Mouse (Mus musculus) CH12F3 (cell line): ENCODE measurements around the gene Btnl9.

ENCODE experiments used
- in situ Hi-C: fragments of 300-500 bp; cut with MboI; formaldehyde crosslinking; loops from 2 replicates; pipeline ENCODE4 v1.14.3; 2020; ENCODE audit warnings: low sequenced_read_pairs

Btnl9 gene

DNA sequence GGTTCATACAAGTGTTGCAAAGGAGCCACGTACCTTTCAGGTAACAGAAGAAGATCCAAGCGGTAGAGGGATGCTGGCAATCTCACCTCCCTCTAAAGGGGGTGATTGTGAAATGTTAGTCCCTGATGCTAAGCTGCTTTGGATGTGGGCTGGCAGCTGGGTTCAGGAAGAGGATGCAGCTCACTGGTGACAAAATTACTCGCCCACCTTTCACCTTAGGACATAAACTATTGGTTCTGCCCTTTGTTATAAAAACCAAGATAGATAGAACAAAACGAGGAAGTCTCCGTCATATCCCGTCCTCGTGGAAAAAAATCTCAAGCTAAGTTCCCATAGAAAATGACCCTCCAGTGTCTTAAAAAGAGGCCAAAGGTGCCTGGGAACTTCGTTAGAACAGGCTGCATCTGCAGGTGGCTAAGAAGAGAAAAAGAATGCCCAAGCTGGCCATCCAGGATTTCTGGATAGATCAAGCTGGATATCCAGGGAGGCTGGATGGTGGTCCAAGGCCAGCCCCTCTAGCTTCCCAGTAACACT, at the start of gene Btnl9:
Btnl9 (minus strand) TSS at position 205 of the 534 bp plus-strand sequence.
- in situ Hi-C loops, result no loop called here

DNA sequence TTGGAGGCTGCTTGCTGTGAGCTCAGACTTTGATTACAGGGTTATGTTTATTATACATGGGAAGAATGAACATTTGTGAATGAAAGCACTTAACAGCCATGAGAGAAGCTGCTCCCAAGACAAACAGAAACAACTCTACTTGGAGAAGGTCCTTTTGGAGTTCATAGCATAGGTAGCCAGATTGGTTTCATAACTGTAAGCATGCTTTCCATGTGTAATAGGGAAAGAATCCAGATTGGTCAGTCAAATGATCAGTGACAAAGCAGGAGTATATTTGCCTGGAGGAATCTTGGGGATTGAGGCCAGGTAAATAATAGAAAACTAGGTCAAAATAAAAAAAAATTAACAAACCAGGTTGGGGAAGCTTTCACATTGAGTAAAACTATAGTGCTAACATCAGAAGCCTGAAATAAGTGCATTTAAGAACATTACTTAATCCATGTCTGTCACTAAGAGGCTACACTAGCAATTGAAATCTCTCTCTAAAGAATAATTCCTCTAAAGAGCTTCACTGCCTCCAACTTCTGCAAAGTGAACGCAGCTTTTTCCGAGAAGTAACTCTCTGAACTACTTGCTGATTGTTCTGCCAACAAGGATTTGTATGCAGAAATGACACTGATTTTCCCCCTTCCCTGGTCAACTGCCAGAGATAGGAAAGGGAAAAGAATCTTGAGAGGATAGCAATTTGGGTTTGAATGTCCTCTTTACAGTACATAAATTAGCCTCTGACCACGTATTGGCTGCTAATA, 48.7 kb upstream of the Btnl9 start:
- in situ Hi-C loops, result no loop called here

DNA sequence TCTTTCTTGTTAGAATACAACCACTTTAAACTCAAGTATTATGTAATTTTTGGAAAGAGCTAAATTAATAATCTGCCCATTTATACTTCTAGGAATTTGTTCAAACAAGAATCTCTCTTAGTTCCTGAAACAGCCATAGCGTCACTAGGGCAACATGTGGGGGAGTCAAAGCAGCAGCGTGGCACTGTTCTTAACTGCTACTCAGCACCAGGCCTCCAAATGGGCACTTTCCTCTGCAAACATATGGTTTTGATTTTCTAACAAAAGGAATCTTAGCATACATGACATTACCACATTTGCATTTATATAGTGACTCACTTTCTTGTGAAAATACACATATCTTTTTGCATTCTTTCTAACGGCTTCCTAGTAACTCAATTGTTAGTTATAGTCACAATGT, 45.8 kb upstream of the Btnl9 start:
- in situ Hi-C loops, result no loop called here

DNA sequence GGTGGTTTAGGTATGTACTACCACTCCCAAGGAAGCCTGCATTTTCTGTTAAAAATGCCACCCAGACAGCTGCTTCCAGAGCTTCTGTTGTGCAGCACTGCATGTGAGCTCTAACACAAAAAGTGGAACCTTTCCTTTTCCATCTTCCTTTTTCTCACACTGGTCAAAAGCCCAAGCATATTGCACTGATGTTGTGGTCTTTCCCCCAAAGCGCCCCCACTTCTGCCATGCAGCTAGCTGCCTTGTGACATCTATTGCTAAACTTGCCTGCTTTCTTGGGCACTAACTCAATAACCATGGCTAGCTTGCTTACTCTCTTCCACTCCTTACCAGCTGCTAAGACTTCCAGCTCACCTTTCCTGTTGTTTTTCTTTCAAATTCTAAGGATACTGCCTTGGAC, 37.5 kb upstream of the Btnl9 start:
- in situ Hi-C loops, result no loop called here

DNA sequence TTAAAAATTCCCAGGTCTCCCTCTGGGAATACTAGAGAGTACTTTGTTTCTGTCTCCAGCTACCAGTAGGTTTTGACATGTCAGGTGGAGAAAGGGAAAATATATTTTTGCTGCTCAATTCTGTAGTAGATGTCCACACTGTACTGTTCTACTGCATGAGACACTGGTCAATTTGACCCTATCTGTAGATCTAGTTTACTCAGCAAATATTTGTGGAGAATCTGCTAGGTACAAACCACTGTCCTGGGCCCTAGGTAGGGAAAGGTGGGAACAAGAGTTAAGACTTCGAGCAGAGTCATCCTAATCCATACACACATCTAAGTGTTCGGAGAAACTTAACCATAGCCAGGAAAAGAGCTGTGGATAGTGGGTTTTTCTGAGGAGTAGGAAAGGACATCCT, 32.3 kb upstream of the Btnl9 start:
- in situ Hi-C loops, result no loop called here

DNA sequence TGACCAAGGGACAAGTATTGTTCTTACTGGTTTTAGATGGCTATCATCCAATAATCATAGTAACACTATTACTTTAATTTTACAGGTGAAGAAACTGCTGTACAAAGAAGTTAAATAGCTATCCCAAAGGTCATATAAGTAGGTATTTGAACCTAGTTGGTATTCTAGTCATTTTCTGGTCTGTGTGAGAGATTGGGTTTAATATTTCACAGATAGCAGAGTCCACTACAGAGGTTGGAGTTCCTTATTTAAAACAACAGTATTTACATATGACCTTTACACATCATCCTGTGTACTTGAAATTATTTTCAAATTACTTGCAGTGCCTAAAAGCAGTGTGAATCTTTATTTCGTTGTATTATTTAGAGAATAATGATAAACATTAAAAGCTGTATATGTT, 26.5 kb upstream of the Btnl9 start:
- in situ Hi-C loops, result no loop called here

DNA sequence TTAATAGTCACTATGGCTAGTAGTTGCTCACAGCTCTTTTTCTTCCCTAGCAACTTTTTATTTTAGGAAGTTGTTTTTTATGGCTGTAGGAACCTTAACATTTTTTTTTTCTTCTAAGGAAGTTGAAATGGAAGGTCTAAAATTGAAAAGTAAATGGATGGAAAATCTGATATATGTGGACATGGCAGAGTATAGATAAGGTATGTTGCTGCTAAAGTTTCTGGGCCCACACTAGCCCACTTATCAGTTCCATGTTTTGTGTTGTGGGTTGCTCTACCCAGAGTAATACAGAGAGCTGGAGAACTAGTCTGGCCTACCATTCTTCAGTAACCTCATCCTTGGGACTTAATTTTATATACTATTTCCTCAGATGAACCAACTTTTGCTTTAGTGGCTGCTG, 25.6 kb upstream of the Btnl9 start:
- in situ Hi-C loops, result no loop called here

DNA sequence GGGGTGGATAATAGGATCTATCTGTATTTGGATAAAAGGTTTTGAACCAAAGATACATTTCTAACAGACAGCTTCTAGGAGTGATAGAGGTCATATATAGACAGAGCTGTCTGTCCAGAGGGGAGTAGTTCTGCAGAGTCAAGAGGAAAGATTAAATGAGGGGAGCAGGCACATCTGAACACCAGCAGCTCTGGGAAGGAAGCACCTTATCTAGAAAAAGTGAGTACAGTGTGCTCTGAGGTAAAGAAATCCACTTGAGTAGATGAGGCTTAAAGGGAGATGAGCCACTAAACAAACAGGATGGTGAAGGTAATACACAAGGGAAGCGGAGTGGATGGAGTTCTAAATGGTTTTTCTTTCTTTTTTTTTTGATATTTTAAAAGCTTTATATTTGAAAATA, 20.5 kb upstream of the Btnl9 start:
- in situ Hi-C loops, result no loop called here

DNA sequence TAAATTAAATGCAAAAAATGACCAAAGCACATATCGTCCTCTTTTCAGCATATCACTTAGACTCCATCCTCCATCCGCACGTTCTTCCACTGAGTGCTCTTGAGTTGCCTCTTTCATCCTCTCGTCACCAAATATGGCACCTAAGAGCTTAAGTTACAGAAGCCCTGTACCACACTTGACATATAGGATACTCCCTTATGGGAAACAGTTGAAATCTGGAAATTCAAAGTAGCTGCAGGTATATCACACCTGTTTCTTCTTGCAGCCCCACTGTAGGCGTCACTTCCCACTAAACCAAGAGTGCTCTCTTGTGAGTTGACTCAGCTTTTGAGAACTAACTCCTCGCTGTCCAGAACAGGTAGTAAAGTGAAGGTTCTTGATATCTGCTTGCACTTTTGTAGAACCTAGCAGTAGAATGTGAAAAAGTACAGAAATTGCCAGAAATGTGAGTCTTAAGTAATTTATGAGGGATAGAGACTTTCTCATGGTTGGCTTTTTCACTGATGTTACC, 18.2 kb upstream of the Btnl9 start:
- in situ Hi-C loops, result no loop called here

DNA sequence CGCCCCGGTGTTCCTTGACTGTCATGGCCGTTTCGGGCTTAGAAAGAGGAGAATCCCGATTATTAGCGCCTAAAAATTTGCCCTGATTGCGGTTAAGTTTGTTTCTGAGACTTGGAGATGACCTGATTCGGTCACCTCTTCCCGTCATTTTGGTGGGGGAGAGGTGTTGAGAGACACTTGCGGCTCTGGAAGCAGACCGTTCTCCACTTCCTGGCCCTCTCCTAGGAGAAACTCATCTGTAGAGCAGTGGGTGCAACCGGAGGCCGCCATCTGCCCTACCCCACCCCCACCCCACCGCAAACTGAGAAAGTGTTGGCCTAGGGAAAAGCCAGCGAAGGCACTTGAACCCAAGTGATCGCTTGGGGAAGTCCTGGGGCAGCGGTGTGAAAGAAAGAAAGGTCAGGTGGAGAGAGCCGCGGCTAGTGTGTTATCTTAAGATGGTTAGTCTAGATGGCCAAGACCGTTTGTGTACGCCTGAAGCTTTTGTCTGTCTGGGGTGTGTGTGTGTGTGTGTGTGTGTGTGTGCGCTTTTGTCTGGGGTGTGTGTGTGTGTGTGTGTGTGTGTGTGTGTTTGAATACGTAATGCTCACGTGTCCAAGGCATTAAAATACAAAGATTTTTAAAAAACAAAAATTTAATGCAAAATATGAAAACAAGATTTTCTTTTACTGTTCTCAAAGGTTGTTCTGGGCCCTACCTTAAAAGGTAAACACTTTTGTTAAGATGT, 17.0 kb upstream of the Btnl9 start:
- in situ Hi-C loops, result no loop called here

DNA sequence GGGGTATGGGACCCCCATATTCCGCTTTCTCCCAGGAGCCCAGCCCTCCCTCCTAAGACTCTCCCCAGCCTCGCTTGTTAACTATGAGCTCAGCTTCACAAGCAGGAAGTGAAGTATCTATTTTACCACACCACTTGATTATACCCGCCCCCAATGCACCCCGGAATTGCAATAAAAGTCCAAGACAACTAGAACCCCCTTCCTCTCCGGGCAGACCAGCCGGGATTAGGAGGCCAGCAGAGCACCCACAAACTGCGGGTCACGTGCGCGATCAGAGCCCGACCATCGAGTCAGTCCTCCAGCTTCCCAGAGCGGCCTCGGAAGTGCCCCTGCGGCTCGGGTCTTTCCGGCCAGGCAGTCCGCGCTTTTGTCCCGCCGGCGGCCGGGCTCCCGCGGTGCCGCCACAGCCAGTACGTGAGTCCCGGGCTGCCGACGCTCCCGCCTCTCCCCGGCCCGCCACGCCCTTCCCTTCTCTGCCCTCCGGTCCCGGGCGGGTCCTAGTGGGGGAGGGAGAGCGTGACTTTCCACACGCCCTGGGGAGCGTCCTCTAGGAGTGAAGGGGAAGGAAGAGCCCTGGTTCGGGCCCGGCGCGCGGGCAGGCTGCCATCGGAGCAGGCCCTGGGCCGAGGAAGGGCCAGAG, 16.3 kb upstream of the Btnl9 start, which contains the start of gene Zfp62:
Zfp62 (plus strand) TSS at position 164 of the 640 bp plus-strand sequence.
- in situ Hi-C loops, result no loop called here

DNA sequence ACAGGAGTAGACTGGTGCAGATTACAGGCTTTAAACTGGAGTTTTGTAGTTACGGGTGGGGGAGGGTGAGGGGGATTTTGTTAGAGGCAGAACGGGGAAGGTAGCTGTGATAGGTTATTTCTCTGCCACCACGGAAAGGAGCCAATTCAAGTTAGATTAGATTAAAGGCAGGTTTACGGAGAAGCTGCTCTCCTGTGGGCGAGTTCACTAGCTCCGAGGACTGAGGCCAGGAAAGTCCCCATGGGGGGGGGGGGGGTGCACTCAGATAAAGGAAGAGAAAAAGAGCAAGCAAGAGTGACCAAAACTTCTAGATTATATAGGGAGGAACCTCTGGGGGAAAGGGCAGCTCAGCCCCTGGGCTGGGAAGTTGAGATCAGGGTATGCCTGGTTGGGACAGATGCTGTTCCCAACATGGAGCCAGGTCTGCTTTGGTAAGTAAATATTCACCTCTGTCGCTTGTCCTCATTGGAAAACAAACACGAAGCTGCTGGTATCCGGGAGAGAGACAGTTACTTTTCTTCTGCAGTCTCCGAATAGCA, 15.6 kb upstream of the Btnl9 start:
- in situ Hi-C loops, result no loop called here

DNA sequence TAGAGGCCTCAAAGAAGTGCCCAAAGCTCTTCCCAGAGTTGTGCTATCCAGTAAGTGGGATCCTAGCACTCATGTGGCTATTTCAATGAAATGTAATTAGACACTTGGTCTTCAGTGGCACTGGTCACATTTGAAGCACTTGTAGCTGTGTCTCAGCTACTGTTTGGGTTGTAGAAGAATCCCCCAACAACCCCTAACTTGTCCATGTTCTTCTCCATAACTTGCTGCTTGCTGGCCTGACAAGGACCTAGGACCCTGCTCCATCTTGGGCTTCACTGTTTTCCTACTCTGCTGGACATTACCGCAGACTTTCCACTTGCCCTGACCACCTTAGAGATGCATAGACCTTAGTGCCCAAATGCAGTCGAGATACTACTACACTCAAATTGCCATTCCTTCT, 15.1 kb upstream of the Btnl9 start:
- in situ Hi-C loops, result no loop called here

DNA sequence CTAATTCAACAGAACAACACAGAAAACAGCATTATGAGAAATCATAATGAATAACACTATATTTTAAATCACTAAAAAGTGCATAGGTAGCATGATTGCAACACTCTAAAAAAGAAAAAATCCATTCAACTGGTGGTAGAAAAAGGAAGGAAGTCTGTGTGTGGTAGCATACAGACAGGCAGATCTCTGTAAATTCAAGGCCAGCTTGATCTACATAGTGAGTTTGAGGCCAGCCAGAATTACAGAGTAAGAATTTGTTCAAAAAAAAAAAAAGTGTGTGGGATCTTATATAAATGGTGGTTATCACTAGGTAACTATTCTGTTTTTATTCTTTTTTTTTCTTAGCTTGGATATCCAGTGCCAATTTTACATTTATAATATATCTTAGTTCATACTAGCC, 14.2 kb upstream of the Btnl9 start:
- in situ Hi-C loops, result no loop called here

DNA sequence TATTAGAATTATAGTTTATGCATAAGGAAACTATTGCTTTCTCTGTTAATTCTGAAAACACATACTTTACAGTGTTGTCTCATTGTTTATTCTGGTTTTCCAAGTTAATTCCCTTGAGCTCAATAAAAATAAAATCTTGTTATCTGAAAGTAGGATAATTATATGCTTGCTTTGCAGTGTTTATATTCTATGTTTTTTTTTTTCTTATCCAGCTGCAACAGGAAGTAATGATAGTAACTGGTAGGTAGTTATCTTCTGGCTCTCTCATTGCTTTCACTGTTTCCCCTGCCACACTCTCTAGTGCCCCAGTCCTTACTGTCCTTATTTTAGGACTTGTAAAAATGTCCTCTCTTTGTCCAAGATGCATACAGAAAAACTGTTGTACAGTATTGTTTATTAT, 13.7 kb upstream of the Btnl9 start:
- in situ Hi-C loops, result no loop called here

DNA sequence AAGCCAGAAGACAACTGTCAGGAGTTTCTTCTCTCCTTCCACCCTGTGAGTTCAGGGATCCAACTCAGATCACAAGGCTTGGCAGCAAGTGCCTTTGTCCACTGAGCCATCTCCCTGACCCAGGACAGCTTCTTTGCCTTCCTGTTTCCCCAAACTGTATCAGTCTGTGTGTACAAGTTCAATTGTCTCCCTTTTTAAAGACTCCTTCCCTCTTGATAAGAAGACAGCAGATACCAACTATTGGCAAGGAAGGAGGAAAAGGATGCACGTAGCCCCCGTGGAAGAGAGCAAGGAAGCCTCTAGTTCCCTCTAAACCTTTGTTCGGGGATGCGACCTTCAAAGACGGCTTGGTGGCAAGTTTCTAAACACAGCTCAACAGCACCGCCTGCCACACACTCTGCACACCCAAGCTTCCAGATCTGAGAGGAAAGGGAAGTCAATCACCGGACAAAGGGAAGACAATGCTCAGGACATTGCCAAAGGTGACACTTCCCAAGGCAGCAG, 8.9 kb upstream of the Btnl9 start:
- in situ Hi-C loops, result no loop called here

DNA sequence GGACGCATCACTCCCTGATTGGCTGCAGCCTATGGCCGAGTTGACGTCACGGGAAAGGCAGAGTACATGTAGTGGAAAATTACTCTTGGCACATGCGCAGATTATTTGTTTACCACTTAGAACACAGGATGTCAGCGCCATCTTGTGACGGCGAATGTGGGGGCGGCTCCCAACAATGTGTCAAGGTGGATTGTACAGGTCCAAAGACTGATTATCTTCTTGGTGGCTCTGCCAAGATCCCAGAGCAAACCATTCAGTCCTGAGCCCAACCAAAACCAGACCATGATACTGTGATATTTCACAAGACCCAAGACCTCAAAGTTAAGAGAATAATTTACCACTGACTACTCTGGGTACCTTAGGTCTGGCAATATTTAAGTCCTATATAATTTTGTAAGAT, 7.8 kb upstream of the Btnl9 start:
- in situ Hi-C loops, result loop anchor here (5.0 kb wide), 1 partner anchor 68 kb away; no protein-coding TSS in a partner anchor

DNA sequence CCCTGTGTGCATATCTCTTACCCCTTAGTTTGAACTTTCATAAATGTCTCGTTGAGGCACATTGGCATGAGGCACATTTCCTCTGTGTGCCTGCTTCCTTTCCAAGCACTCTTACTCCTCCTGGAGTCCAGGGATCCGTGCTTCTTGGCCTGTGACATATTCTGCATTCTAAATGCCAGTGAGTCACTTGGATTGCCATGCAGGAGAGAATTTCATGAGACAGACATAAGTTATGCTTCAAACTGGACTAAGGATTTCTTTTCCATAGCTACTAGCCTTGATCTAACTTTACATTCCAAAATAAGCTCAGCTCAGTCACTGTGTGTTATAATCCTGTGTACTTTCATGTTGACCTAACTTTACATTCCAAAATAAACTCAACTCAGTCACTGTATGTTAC, 4.1 kb upstream of the Btnl9 start:
- in situ Hi-C loops, result loop anchor here (5.0 kb wide), 1 partner anchor 71 kb away; no protein-coding TSS in a partner anchor

DNA sequence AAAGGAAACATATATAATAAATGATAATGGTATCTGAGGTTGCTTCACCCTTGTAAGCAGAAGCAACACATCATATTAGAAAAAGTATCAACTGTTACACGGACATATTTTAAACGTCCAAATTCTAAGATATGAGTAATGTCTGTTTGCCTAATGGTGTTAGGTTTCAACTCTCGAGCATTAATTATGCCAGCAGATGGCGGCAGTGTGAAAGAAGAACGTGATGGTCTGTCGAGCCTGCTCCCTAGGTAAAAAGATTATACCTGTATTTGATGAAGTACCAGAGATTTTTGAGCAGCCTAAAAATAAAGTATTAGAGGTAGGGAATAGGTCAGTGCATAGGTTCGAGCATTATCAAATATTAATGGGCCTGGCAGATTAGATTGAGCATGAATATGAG, 2.8 kb upstream of the Btnl9 start:
- in situ Hi-C loops, result loop anchor here (5.0 kb wide), 1 partner anchor 73 kb away; no protein-coding TSS in a partner anchor

DNA sequence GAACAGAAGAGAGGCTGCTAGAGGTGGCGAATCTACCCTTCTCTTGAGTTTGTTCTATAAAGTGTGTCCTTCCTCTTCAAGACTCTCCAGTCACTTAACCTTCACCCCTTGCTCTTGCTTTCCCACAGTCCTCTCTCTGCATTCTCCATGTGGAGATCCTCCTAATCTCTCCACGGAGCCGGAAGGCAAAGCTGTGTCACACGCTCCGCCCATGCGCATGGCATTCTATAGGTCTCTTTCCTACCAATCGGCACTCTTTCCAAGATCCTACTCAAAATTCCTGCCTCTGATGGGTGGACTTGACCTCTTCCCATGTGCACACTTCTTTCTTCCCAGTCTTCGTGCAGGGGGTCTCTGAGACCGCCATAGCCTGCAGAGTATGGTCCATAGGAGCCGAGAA, 742 bp upstream of the Btnl9 start:
- in situ Hi-C loops, result no loop called here

DNA sequence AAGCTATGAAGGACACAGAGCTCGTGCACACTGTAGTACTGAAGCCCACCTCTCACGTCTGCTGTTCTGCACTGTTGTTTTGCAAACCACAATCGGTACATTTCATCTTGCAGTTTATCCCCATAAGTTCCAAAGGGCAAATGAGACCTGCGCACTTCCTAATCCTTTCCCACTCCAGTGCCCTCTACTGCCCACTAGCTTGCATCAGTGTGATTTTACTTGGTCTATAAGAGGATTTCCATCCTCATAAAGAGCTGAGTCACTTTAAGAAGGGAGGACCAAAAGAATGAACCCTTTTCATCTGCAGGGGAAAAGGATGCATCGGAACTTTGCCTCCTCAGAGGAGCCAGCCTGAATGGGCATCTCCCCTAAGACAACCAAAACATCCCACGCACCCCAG, 507 bp downstream of the Btnl9 start:
- in situ Hi-C loops, result no loop called here
